Mouse (Mus musculus) granulocyte monocyte progenitor cell, adult 5-6 weeks (primary cell): Measurements from ENCODE around the gene Cstb. TPM values are rescaled to one million over a fixed set of nuclear protein-coding genes. Genes with fewer than 3 reads are reported as not detected.

Experiments used
- ATAC-seq: replicated peaks from 2 replicates; pipeline ENCODE4 v1.8.0; 2016; ENCODE audit warnings: mild to moderate bottlenecking, moderate TSS enrichment, inconsistent platforms; ENCODE audit not compliant: poor library complexity, severe bottlenecking
- total RNA-seq, 2 experiments: library from RNA; stranded (forward) in 1 of 2; stranded (reverse) in 1 of 2; fragments of 200-712, 200-1000 nt in 1 of 2; fragments of >200 nt in 1 of 2; fragmentation: Nextera tagmentation in 1 of 2; gene quantifications; 2 replicates each; pipeline ENCODE4 v1.2.3; 2014 to 2017

Cstb gene
- total RNA-seq, 2 experiments from 2014 or later = 43.4 to 118 TPM

DNA sequence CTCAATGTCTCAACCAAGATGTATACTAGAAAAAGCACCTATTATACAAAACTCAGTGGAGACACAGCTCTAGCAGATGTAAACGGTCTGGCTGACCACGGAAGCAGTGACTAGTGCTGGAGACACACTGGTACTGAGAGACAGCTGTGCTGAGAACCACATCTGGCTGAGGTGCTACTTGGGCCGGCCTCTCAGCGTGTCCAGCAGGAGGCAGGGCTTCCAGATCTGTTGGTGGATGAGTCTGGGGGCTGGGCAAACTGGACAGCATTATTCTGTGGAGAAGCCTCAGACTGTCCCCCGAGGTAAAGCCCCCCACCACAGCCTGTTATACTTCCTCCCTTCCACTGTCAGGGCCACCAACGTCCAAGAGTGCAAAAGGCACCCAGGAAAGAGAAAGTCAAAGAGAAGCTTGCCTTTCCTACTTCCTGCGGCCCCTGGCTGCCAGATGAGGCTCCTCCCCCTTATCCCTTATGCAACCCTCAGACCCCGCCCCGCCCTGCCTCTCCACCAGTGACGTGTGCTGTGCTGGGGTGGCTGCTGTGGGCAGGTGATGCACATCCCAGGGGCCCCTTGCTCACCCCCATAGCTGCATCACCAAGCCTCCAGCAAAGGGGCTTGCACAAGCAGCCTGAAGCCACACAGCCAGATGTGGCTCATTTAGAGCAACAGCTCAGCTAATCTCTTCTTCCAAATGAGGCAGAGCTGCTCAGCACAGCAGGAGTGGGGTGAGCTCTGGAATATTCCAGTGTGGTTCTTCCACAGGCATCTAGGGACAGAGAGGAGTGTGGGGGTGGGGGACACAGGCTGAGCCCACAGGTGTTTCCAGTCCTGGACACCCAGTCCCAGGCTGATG, 32.3 kb downstream of the Cstb start:
- ATAC-seq = peak; percentile 86

GRCm38 (mm10) chr10:78458348-78459111, 33.1 kb downstream of the Cstb start:
- peak; percentile 54 for ATAC-seq

DNA sequence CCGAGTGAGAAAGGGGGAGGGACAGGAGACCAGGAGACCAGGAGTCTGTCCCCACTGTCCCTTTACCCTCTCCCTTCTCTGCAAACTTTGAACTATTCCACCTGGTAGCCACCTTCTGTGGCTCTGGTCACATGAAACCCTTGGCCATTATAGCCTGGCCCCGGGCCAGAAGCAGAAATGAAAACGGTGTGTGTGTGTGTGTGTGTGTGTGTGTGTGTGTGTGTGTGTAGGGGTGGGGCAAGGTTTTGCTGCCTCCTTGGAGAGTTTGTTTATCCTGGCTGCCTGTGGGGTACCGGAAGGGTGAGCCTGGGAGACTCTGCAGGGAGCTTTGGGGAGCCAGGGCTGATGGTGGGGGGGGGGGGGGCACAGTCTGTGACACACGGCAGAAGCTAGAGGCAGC, 35.0 kb downstream of the Cstb start:
- no peak for ATAC-seq

DNA sequence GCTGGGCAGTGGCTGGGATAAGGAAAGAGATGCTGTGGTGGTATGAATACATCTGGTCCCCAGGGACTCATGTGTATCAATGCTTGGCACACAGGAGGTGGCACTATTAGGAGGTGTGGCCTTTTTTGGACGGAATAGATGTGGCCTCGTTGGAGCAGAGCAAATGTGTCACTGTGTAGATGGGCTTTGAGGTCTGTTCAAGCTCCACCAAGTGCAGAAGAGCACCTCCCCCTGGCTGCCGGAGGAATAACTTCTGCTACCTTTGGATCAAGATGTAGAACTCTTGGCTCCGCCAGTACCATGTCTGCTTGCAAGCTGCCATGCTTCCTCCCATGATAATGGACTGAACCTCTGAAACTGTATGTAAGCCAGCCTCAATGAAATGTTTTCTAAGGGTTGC, 36.3 kb downstream of the Cstb start:
- ATAC-seq = no peak

DNA sequence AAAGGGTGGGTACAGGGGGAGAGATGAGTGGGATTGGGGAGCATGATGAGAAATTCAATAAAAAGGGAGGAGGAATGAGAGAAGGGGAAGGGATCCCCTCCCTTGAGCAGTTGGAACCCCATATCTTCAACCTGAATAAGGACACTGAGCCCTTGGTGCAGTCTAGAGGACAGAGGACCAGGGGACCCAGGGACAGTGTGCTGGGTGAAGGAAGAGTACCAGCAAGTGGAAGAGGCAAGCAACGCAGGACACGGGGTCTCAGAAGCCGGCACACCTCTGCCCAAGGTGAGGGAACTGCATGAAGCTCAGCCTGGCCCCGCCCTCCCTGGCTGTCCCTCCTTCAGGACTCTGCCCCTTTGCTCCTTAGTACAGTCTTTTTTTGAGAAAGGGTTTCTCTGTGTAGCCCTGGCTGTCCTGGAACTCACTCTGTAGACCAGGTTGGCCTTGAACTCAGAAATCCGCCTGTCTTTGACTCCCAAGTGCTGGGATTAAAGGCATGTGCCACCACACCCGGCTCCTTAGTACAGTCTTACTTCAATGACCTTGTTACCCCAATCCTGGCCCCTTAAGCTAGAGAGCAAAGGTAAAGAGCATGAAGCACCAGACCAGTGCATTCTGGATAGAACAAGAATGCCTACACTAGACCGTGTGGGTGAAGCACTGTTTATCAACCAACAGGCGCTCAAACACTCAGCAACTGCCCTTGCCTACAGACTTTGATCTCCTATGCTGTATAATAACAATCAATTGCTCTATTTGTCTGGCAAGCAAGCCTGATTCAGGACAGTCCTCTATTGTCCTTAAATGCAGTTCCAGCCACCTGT, 37.7 kb downstream of the Cstb start:
- no peak for ATAC-seq

- no peak for ATAC-seq
Observed at GRCm38 (mm10) chr10:78463769-78464167, 38.3 kb downstream of the Cstb start.

DNA sequence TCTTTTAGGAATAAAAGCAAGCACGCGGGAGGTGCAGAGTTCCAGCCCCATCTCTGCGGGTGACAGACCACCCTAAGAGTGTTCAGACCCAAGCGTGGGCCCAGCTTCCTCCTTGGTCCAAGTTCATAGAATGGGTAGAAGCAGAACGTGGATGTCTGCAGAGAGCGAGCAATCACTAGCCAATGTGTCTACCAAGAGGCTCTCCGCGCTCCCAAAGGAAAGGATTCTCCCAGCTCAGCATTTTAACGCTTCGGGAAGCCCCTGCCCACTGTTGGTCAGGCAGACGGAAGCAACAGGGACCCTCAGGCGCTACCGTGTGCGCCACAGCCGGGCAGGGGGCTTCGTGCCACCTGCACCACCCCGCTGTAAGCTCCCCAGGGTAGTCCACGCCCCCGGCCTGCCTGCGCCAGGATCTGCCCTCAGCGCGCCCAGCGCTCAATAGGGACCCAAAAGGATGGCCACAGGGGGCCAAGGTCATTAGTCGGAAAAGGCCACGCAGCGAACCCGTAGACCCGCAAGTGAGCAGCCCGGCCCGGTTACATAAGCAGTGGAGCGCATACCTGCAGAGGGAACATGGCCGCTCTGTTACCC, 38.8 kb downstream of the Cstb start:
- no peak for ATAC-seq

DNA sequence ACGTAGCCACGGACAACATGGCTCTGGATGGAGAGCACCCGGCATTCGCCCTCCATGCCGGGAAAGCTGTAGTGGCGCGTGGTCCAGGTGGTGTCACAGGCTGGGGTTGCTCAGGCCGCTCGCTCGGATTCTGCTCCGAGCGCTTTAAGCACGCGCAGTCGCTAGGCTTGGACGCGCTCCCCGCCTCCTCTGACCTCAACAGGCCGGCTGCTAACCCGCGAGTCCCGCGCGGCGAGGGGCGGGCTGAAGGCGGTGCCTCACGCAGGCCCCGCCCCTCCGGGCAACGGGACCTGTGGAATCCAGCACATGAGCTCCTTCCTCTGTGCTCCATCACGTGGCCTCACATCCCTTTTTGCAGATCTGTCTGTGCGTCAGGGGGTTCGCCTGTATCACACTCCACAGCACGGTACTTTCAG, 39.3 kb downstream of the Cstb start, which contains the start of gene Pdxk:
Pdxk (minus strand) TSS at position 184 of the 416 bp plus-strand sequence.
- ATAC-seq = peak; percentile 84

DNA sequence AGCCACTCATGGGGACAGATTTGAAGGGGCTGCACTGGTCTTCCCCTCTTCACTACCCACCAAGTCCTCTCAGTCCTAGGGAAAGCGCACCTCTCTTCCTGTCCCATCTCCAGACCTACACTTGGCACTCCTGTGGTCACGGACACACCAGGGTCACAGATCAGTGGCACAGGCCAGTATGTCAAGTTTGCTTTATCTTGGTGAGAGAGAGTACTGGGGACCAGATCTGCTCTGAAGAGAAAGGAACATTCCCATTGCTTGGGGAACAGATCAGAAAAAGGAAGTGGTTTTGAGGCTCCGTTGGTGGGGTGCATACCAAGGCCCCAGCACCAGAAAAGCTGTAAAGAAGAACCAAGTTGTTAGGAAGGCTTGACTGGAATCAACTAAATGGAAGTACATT, 40.0 kb downstream of the Cstb start:
- ATAC-seq = peak; percentile 53

DNA sequence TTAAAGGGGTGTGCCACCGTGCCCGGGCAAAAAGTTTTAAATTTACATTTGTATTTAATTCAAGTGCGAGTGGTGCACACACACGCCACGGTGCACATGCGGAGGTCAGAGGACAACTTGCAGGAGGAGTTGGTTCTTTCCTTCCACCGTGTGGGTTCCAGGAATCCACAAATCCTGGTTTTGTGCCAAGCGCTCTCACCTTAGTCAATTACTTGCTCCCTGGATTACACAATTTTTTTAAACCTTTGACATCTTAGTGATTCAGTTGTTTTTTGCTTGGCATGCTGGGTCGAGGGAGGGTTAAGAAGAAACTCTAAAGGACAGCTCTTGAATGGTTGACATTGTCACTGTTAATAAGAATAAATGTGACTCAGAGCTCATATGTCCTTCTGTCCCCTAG, 41.2 kb downstream of the Cstb start:
- no peak for ATAC-seq

DNA sequence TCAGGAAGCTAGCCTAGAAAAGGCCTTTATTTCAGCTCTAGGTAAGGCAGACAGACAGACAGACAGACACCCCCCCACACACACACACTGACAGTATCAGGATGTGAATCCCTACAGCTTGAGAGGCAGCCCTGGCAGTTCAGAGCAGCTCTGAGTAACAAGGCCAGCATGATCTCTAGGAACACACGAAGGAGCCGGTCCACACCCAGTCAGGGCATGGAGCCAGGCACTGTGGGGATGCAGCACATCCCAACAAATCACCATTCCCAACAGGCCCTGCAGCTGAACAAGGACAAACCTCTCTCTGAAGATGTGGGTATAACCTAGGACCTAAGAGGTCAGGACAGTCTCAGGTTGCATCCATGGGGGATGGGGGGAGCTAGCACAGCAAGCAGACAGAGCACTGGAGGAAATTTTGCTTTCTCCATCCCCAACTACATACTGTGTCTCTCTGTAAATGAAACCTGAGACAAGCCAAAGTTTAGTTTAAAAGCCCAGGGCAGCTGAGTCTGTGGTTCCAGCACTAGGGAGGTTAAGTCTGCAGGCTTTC, 42.4 kb downstream of the Cstb start:
- no peak for ATAC-seq

GRCm38 (mm10) chr10:78470582-78471313, 45.3 kb downstream of the Cstb start:
- ATAC-seq = peak; percentile 56

- ATAC-seq = no peak
Observed at GRCm38 (mm10) chr10:78472046-78472445, 46.6 kb downstream of the Cstb start.

- ATAC-seq = no peak
Observed at GRCm38 (mm10) chr10:78473434-78473833, 48.0 kb downstream of the Cstb start.

DNA sequence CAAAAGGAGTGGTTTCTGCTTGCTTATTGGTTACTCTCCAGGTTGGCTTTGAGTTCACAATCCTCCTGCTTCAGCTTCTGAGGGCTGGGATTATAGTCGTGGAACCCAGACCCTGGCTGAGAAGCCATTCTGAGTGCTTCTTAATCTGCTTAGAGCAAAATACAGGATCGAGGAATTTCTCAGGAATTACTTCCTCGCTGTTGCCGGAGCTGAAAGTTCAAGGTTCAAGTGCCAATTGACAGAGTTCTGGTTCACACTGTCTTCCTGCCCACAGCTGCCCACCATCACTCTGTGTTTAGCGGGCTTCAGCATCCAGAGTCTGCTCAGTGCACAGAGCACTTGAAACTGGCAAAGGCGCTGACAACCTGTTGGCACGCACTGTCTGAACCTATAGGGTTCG, 49.3 kb downstream of the Cstb start:
- ATAC-seq = no peak

DNA sequence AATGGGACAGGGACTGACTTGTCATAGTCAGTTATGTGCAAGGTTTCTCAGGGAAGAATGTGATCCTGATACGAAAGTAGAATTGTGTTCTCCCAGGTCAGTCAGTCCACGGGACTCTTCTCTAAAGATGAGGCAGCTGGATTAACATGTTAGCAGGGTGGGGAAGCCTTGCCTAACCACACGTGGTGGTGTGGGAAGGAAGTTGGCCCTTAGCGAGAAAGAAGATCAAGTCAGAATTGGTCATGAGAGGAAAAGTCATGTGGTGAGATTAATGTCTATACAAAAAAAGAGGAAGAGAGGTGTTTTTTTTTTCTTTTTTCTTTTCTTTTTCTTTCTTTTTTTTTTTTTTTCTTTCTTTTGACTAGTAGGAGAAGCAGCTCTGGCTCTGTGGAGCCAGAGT, 51.4 kb downstream of the Cstb start:
- ATAC-seq = peak; percentile 90
